Mouse (Mus musculus): ENCODE measurements around the gene Arl14ep. TPM values are rescaled to one million over a fixed set of nuclear protein-coding genes. Genes with fewer than 3 reads are reported as not detected.

The Arl14ep gene
- polyA plus RNA-seq, 1 experiment: 28.6 TPM

- H3K4me1 ChIP-seq (ENCODE audit: control insufficient read depth, insufficient read depth, low read length): no peaks in the 10 kb centered on the region
- no peak overlapping the region for H3K4me3 ChIP-seq (ENCODE audit: insufficient read depth, low read length)
- no peak overlapping the region for H3K27ac ChIP-seq (ENCODE audit: insufficient read depth, low read depth, low read length)
- TF ChIP-seq POLR2A (IDR thresholded peaks at IDR 0.05; ENCODE audit: borderline replicate concordance, low read depth, low read length): no peak
- TF ChIP-seq CTCF (IDR thresholded peaks at IDR 0.05; ENCODE audit: low read depth, low read length): no peak
Observed at GRCm38 (mm10) chr2:106982503-106982902, 8.3 kb upstream of the Arl14ep start.

- no peak for TF ChIP-seq POLR2A (IDR thresholded peaks at IDR 0.05; ENCODE audit: borderline replicate concordance, low read depth, low read length)
- TF ChIP-seq CTCF (IDR thresholded peaks at IDR 0.05; ENCODE audit: low read depth, low read length): no peak
- Histone ChIP-seq H3K4me3 (ENCODE audit: insufficient read depth, low read length) (no peak overlapping the region), H3K4me1 (ENCODE audit: control insufficient read depth, insufficient read depth, low read length) (peaks cover 7% of the 10 kb centered on the region), H3K27ac (ENCODE audit: insufficient read depth, low read depth, low read length) (no peak overlapping the region)
Observed at GRCm38 (mm10) chr2:106976472-106976871, 2.2 kb upstream of the Arl14ep start.

GRCm38 (mm10) chr2:106973332-106973958, 779 bp downstream of the Arl14ep start:
- H3K4me3 ChIP-seq (ENCODE audit: insufficient read depth, low read length): peak overlapping the region; percentile 98
- H3K4me1 ChIP-seq (ENCODE audit: control insufficient read depth, insufficient read depth, low read length): peaks cover 7% of the 10 kb centered on the region
- TF ChIP-seq CTCF (IDR thresholded peaks at IDR 0.05; ENCODE audit: low read depth, low read length) (no peak), POLR2A (IDR thresholded peaks at IDR 0.05; ENCODE audit: borderline replicate concordance, low read depth, low read length) (no peak)
- H3K27ac ChIP-seq (ENCODE audit: insufficient read depth, low read depth, low read length): no peak overlapping the region

GRCm38 (mm10) chr2:106972851-106973250, 1.4 kb downstream of the Arl14ep start:
- Histone ChIP-seq H3K27ac (ENCODE audit: insufficient read depth, low read depth, low read length) (no peak overlapping the region), H3K4me1 (ENCODE audit: control insufficient read depth, insufficient read depth, low read length) (peaks cover 7% of the 10 kb centered on the region), H3K4me3 (ENCODE audit: insufficient read depth, low read length) (peak overlapping the region; percentile 98; the same call in 1 of the 2 replicates)
- TF ChIP-seq CTCF (IDR thresholded peaks at IDR 0.05; ENCODE audit: low read depth, low read length): no peak
- no peak for TF ChIP-seq POLR2A (IDR thresholded peaks at IDR 0.05; ENCODE audit: borderline replicate concordance, low read depth, low read length)

GRCm38 (mm10) chr2:106970971-106971370, 3.3 kb downstream of the Arl14ep start:
- H3K4me1 ChIP-seq (ENCODE audit: control insufficient read depth, insufficient read depth, low read length): peaks cover 7% of the 10 kb centered on the region
- no peak overlapping the region for H3K4me3 ChIP-seq (ENCODE audit: insufficient read depth, low read length)
- TF ChIP-seq CTCF (IDR thresholded peaks at IDR 0.05; ENCODE audit: low read depth, low read length): no peak
- TF ChIP-seq POLR2A (IDR thresholded peaks at IDR 0.05; ENCODE audit: borderline replicate concordance, low read depth, low read length): no peak
- no peak overlapping the region for H3K27ac ChIP-seq (ENCODE audit: insufficient read depth, low read depth, low read length)

- H3K27ac ChIP-seq (ENCODE audit: insufficient read depth, low read depth, low read length): no peak overlapping the region
- TF ChIP-seq CTCF (IDR thresholded peaks at IDR 0.05; ENCODE audit: low read depth, low read length) (no peak), POLR2A (IDR thresholded peaks at IDR 0.05; ENCODE audit: borderline replicate concordance, low read depth, low read length) (no peak)
- peaks cover 6% of the 10 kb centered on the region for H3K4me1 ChIP-seq (ENCODE audit: control insufficient read depth, insufficient read depth, low read length)
- no peak overlapping the region for H3K4me3 ChIP-seq (ENCODE audit: insufficient read depth, low read length)
Observed at GRCm38 (mm10) chr2:106968320-106968719, 5.9 kb downstream of the Arl14ep start.

GRCm38 (mm10) chr2:106963560-106963959, 10.7 kb downstream of the Arl14ep start:
- no peaks in the 10 kb centered on the region for H3K4me1 ChIP-seq (ENCODE audit: control insufficient read depth, insufficient read depth, low read length)
- TF ChIP-seq POLR2A (IDR thresholded peaks at IDR 0.05; ENCODE audit: borderline replicate concordance, low read depth, low read length): no peak
- no peak for TF ChIP-seq CTCF (IDR thresholded peaks at IDR 0.05; ENCODE audit: low read depth, low read length)
- no peak overlapping the region for H3K4me3 ChIP-seq (ENCODE audit: insufficient read depth, low read length)
- no peak overlapping the region for H3K27ac ChIP-seq (ENCODE audit: insufficient read depth, low read depth, low read length)

GRCm38 (mm10) chr2:106961650-106962049, 12.6 kb downstream of the Arl14ep start:
- no peak overlapping the region for H3K4me3 ChIP-seq (ENCODE audit: insufficient read depth, low read length)
- TF ChIP-seq POLR2A (IDR thresholded peaks at IDR 0.05; ENCODE audit: borderline replicate concordance, low read depth, low read length) (no peak), CTCF (IDR thresholded peaks at IDR 0.05; ENCODE audit: low read depth, low read length) (no peak)
- no peaks in the 10 kb centered on the region for H3K4me1 ChIP-seq (ENCODE audit: control insufficient read depth, insufficient read depth, low read length)
- H3K27ac ChIP-seq (ENCODE audit: insufficient read depth, low read depth, low read length): no peak overlapping the region

- Histone ChIP-seq H3K27ac (ENCODE audit: insufficient read depth, low read depth, low read length) (no peak overlapping the region), H3K4me1 (ENCODE audit: control insufficient read depth, insufficient read depth, low read length) (no peaks in the 10 kb centered on the region), H3K4me3 (ENCODE audit: insufficient read depth, low read length) (no peak overlapping the region)
- TF ChIP-seq CTCF (IDR thresholded peaks at IDR 0.05; ENCODE audit: low read depth, low read length): no peak
- no peak for TF ChIP-seq POLR2A (IDR thresholded peaks at IDR 0.05; ENCODE audit: borderline replicate concordance, low read depth, low read length)
Observed at GRCm38 (mm10) chr2:106961066-106961465, 13.2 kb downstream of the Arl14ep start.

- H3K4me3 ChIP-seq (ENCODE audit: insufficient read depth, low read length): no peak overlapping the region
- no peaks in the 10 kb centered on the region for H3K4me1 ChIP-seq (ENCODE audit: control insufficient read depth, insufficient read depth, low read length)
- no peak overlapping the region for H3K27ac ChIP-seq (ENCODE audit: insufficient read depth, low read depth, low read length)
- TF ChIP-seq POLR2A (IDR thresholded peaks at IDR 0.05; ENCODE audit: borderline replicate concordance, low read depth, low read length): no peak
- no peak for TF ChIP-seq CTCF (IDR thresholded peaks at IDR 0.05; ENCODE audit: low read depth, low read length)
Observed at GRCm38 (mm10) chr2:106960237-106960636, 14.0 kb downstream of the Arl14ep start.

Measured in bone marrow macrophage, adult 2 months (primary cell).